Mouse (Mus musculus) bone marrow, adult 2 months (tissue): ENCODE results near the gene Tns4.

ENCODE experiments used
- CTCF ChIP-seq: fragments of 200-500 bp; IDR thresholded peaks from 2 replicates; pipeline ENCODE4 v1.5.1; 2011; ENCODE audit warnings: low read length, control low read depth; ENCODE audit not compliant: control insufficient read depth, insufficient read depth
- POLR2A ChIP-seq: fragments of 200-500 bp; IDR thresholded peaks from 2 replicates; pipeline ENCODE4 v1.6.1; 2011; ENCODE audit warnings: low read depth, mild to moderate bottlenecking, control low read depth, low read length, borderline replicate concordance; ENCODE audit not compliant: control insufficient read depth

DNA sequence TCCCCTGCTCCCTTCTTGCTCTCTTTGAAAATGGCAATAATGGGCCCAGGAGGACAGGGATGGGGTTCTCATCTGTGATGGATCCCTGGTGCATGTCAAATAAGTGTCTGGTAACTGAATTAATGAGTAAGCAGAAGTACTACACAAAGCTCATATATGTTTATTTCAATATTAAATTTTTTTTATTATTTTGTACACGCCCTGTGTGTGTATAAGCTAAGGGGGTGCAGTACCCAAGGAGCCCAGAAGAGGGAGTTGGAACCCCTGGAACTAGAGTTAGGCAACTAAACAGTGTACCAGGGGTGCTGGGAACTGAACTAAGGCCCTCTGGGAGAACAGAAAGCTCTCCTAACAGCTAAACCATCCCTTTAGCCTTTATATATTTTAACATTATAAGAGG lies 29.3 kb upstream of the Tns4 start:
- TF ChIP-seq POLR2A (no peak), CTCF (no peak)
